Mouse (Mus musculus) neural tube, embryonic 11.5 days (tissue): ENCODE data around the gene Tox4. TPM values are rescaled to one million over a fixed set of nuclear protein-coding genes. Genes with fewer than 3 reads are reported as not detected.
"Not testable (repeated sequence)": the region's sequence is repeated elsewhere in the genome, so short reads cannot be mapped to it uniquely, and the experiment has no call there.

Source experiments
- ATAC-seq: fragments of 200-750 bp; cut with Nextera tagmentation; 2 replicates; pipeline ENCODE4 v1.8.0; 2017; ENCODE audit warnings: moderate number of reproducible peaks, mild to moderate bottlenecking, moderate TSS enrichment, moderate library complexity; ENCODE audit not compliant: insufficient read depth, low FRiP score, low TSS enrichment
- DNase-seq: peaks from one replicate; pipeline ENCODE4 v3.0.0-alpha.2; 2015; ENCODE audit warnings: low spot score
- H3K27ac ChIP-seq: fragments of 300-500 bp; sonication (generic); 2 replicates; pipeline ENCODE4 v1.5.1; 2014; ENCODE audit warnings: low read depth, mild to moderate bottlenecking, low read length
- H3K27me3 ChIP-seq: fragments of 300-500 bp; sonication (generic); 2 replicates; pipeline ENCODE4 v1.6.1; 2014; ENCODE audit warnings: mild to moderate bottlenecking, low read length, mixed read lengths; ENCODE audit not compliant: control insufficient read depth, insufficient read depth
- H3K36me3 ChIP-seq: fragments of 300-500 bp; sonication (generic); 2 replicates; pipeline ENCODE4 v1.6.1; 2014; ENCODE audit warnings: mild to moderate bottlenecking, low read length, moderate library complexity, mixed read lengths; ENCODE audit not compliant: control insufficient read depth, insufficient read depth
- H3K4me1 ChIP-seq: fragments of 300-500 bp; sonication (generic); 2 replicates; pipeline ENCODE4 v1.6.1; 2014; ENCODE audit warnings: low read length, mixed read lengths; ENCODE audit not compliant: control insufficient read depth, insufficient read depth
- H3K4me2 ChIP-seq: fragments of 300-500 bp; sonication (generic); 2 replicates; pipeline ENCODE4 v1.6.1; 2014; ENCODE audit warnings: low read depth, mild to moderate bottlenecking, moderate library complexity
- H3K4me3 ChIP-seq: fragments of 300-500 bp; sonication (generic); 2 replicates; pipeline ENCODE4 v1.5.1; 2014; ENCODE audit warnings: low read depth, low read length
- H3K9ac ChIP-seq: fragments of 300-500 bp; sonication (generic); 2 replicates; pipeline ENCODE4 v1.6.1; 2014; ENCODE audit warnings: mild to moderate bottlenecking, low read length
- H3K9me3 ChIP-seq: fragments of 300-500 bp; sonication (generic); 2 replicates; pipeline ENCODE4 v1.6.1; 2016; ENCODE audit warnings: low read length; ENCODE audit not compliant: control insufficient read depth
- WGBS: fragments of 180-500 bp; shearing (Covaris S2); extraction: QIAGEN DNeasy Blood & Tissue Kit; methylation state at CpG from one replicate; pipeline ENCODE4 v1.1.7; 2014; 5-methylcytosine and 5-hydroxymethylcytosine counted together
- polyA plus RNA-seq: library from polyadenylated mRNA; unstranded; fragments of >200 nt; fragmentation: Nextera tagmentation; extraction: Ambion mirVana; gene quantifications from 2 replicates; pipeline ENCODE4 v1.2.1, GENCODE M21; 2014

Tox4 gene
- polyA plus RNA-seq, 1 experiment from 2014 or later = 52.0 TPM

- Histone ChIP-seq H3K9ac (peak within 1 kb of the TSS; percentile 94), H3K4me1 (peaks cover 10% of the 10 kb centered on the region), H3K36me3 (no peaks in the 10 kb centered on the region), H3K27ac (peak within 1 kb of the TSS; percentile 88), H3K9me3 (no peaks in the 10 kb centered on the region), H3K4me3 (peak within 1 kb of the TSS; percentile 92), H3K27me3 (no peaks in the 10 kb centered on the region), H3K4me2 (peak within 1 kb of the TSS; percentile 52)
- under 1% methylated on average over 54 of the region's 54 CpGs for WGBS
- DNase-seq = peak; percentile 99
- ATAC-seq = peak; percentile 100
These were observed 21.3 kb upstream of the Tox4 start, which contains the start of gene Chd8 for GRCm38 (mm10) chr14:52257484-52258213. Chd8 (minus strand) TSS chr14:52257780.

GRCm38 (mm10) chr14:52272781-52273180 is 6.2 kb upstream of the Tox4 start:
- Histone ChIP-seq H3K4me3 (no peak overlapping the region), H3K27ac (no peak overlapping the region), H3K36me3 (peaks cover 2% of the 10 kb centered on the region; the same call in 1 of the 2 replicates), H3K4me1 (no peaks in the 10 kb centered on the region), H3K4me2 (no peak overlapping the region), H3K9ac (no peak overlapping the region), H3K27me3 (no peaks in the 10 kb centered on the region), H3K9me3 (no peaks in the 10 kb centered on the region)
- DNase-seq (no peak), ATAC-seq (no peak)
- WGBS = 77% methylated on average over 3 of the region's 3 CpGs

GRCm38 (mm10) chr14:52277210-52277609 is 1.7 kb upstream of the Tox4 start:
- Histone ChIP-seq H3K9me3 (no peaks in the 10 kb centered on the region), H3K9ac (no peak overlapping the region), H3K4me1 (peaks cover 6% of the 10 kb centered on the region), H3K36me3 (peaks cover 2% of the 10 kb centered on the region; the same call in 1 of the 2 replicates), H3K27ac (no peak overlapping the region), H3K27me3 (no peaks in the 10 kb centered on the region), H3K4me3 (no peak overlapping the region), H3K4me2 (no peak overlapping the region)
- WGBS = 90% methylated on average over 4 of the region's 4 CpGs
- DNase-seq (no peak), ATAC-seq (no peak)

GRCm38 (mm10) chr14:52279747-52280120 is 788 bp downstream of the Tox4 start:
- Histone ChIP-seq H3K27me3 (no peaks in the 10 kb centered on the region), H3K4me3 (peak overlapping the region; percentile 94), H3K9me3 (no peaks in the 10 kb centered on the region), H3K27ac (peak overlapping the region; percentile 51; the same call in 1 of the 2 replicates), H3K9ac (peak overlapping the region; percentile 75), H3K36me3 (peaks cover 2% of the 10 kb centered on the region; the same call in 1 of the 2 replicates), H3K4me2 (peak overlapping the region; percentile 55), H3K4me1 (peaks cover 6% of the 10 kb centered on the region)
- no peak for DNase-seq
- 2% methylated on average over 20 of the region's 21 CpGs for WGBS
- ATAC-seq = peak; percentile 49

- ATAC-seq (no peak), DNase-seq (no peak)
- Histone ChIP-seq H3K27me3 (no peaks in the 10 kb centered on the region), H3K9ac (no peak overlapping the region), H3K27ac (no peak overlapping the region), H3K4me1 (peaks cover 6% of the 10 kb centered on the region), H3K4me2 (no peak overlapping the region), H3K9me3 (no peaks in the 10 kb centered on the region), H3K4me3 (no peak overlapping the region), H3K36me3 (peaks cover 6% of the 10 kb centered on the region; the same call in 1 of the 2 replicates)
- WGBS = 97% methylated on average over 5 of the region's 5 CpGs
These were observed 4.7 kb downstream of the Tox4 start for GRCm38 (mm10) chr14:52283629-52284028.

- no peak for DNase-seq
- Histone ChIP-seq H3K9me3 (no peaks in the 10 kb centered on the region), H3K4me3 (no peak overlapping the region), H3K27me3 (no peaks in the 10 kb centered on the region), H3K36me3 (peaks cover 6% of the 10 kb centered on the region; the same call in 1 of the 2 replicates), H3K4me1 (peaks cover 6% of the 10 kb centered on the region), H3K4me2 (no peak overlapping the region), H3K9ac (no peak overlapping the region), H3K27ac (no peak overlapping the region)
- ATAC-seq = no peak
- whole genome bisulfite sequencing = 95% methylated on average over 3 of the region's 3 CpGs
These were observed 5.2 kb downstream of the Tox4 start for GRCm38 (mm10) chr14:52284191-52284590.

GRCm38 (mm10) chr14:52295558-52296264 is 16.8 kb downstream of the Tox4 start:
- Histone ChIP-seq H3K9ac (no peak overlapping the region), H3K4me3 (no peak overlapping the region), H3K27ac (no peak overlapping the region), H3K27me3 (no peaks in the 10 kb centered on the region), H3K9me3 (no peaks in the 10 kb centered on the region), H3K4me2 (no peak overlapping the region), H3K4me1 (no peaks in the 10 kb centered on the region), H3K36me3 (peaks cover 13% of the 10 kb centered on the region)
- ATAC-seq (peak; percentile 56; the same call in 1 of the 2 replicates), DNase-seq (peak; percentile 29)
- 75% methylated on average over 6 of the region's 6 CpGs for WGBS

GRCm38 (mm10) chr14:52303517-52303916 is 24.6 kb downstream of the Tox4 start:
- H3K27ac ChIP-seq, H3K4me3 ChIP-seq, ATAC-seq, H3K9me3 ChIP-seq, DNase-seq, H3K4me2 ChIP-seq, H3K36me3 ChIP-seq, H3K9ac ChIP-seq, H3K27me3 ChIP-seq, H3K4me1 ChIP-seq: not testable (repeated sequence)
- 94% methylated on average over 3 of the region's 3 CpGs for WGBS
